Mouse (Mus musculus): ENCODE results near the gene Stxbp3.
"Not testable (repeated sequence)": the region's sequence is repeated elsewhere in the genome, so short reads cannot be mapped to it uniquely, and the experiment has no call there.

Stxbp3 gene

GRCm38 (mm10) chr3:108856386-108857123, 16.2 kb upstream of the Stxbp3 start:
- DNase-seq (ENCODE audit: low spot score), result no peak

GRCm38 (mm10) chr3:108855864-108856263, 15.5 kb upstream of the Stxbp3 start:
- DNase-seq (ENCODE audit: low spot score), result no peak

DNA sequence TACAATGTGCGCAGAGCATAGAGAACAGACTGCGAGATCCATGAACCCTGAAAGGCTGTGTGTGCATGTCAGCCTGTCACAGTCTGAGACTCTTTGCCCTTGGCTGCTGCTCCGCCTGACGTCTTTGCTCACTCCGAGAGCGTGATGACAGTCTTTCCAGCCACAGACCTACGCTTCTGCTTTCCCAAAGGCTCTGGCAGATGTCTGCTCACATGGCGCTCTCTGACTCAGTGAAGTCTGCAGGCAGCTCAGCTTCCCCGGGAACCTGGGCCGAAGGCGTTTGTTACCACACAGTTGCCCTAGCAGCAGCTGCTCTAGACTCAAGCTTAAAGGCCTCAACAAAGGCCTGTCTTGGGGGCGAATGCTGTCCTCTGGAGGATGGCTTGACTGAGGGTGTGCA, 15.0 kb upstream of the Stxbp3 start:
- peak; percentile 85 for DNase-seq (ENCODE audit: low spot score)

DNA sequence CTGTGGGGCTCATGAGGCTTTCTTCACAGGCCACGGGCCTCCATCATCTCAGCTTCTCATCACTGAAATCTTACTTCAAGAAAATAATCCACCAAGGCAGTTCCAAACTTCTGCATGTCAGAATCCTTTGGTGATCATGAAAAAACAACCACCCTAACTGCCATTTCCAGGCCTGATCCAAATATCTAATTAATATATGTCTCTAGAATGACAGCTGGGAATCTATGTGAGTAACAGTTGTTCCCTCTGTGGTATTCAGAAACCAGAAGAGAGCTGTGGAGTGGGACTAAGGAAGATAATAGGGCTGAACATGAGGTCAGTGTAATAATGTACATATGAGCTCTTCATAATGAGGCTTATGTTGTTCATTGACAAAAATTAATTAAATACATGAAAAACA, 12.9 kb upstream of the Stxbp3 start:
- DNase-seq (ENCODE audit: low spot score), result no peak

- no peak for DNase-seq (ENCODE audit: low spot score)
Measured at GRCm38 (mm10) chr3:108851996-108852697, 11.8 kb upstream of the Stxbp3 start.

- no peak for DNase-seq (ENCODE audit: low spot score)
Measured at GRCm38 (mm10) chr3:108851554-108851953, 11.2 kb upstream of the Stxbp3 start.

- no peak for DNase-seq (ENCODE audit: low spot score)
Measured at GRCm38 (mm10) chr3:108851075-108851474, 10.7 kb upstream of the Stxbp3 start.

DNA sequence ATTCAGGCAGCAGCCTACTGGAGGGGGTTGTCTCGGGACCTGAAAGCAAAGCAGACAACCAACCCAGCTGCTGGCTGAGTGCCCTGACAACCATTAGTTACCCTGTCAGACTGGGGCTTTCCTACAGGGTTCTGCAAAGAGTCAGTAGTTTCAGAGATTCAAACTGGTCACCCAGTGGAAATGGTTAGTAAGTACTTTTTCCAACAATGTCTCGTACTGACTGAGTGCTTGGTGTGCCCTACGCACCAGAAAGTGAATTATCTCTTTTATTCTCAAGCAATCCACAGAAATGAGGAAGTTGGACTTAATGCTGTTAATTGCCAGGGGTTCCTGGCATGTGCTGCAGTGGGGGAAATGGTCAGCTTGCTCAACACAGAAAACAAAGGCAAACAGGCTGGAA, 10.2 kb upstream of the Stxbp3 start:
- DNase-seq (ENCODE audit: low spot score), result no peak

DNA sequence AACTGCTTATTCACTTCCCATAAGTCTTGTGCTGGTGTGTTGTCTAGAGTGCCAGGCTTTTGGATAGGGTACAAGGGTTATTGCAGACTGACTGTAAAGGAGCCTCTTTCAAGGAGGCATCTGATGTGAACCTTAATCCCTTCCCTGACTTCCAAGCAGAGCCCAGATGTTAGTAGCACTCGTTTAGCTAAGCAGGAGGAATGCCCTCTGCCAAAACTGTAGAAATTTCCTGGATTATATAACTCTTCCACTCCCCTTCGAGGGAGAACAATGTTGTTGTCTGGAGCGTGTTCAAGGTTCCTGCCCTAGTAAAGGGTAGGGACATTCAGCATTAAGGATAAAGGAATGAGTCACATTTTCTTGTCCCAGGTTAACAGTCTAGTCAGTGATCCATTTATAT, 6.3 kb upstream of the Stxbp3 start:
- no peak for DNase-seq (ENCODE audit: low spot score)

GRCm38 (mm10) chr3:108844521-108844920, 4.2 kb upstream of the Stxbp3 start:
- DNase-seq (ENCODE audit: low spot score), result no peak

DNA sequence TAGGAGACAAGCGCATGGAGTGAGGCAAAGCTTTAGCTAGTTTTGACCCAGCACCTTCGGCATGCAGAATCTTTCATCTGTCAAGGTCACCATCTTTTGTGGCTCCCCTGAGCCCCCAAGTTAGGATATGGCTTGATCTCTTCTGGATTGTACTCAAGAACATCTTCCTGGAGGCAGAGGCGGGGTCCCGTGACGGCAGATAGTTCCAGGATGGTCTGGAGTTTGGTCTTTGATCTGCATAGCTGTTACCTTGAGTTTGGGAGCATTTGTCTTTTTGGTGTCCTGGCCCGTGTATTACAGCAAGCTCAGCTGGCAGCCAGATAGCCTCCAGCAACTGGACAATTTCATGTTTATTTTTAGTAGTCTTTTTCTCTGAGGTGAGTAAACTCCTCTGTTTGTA, 3.7 kb upstream of the Stxbp3 start:
- no peak for DNase-seq (ENCODE audit: low spot score)

- DNase-seq (ENCODE audit: low spot score), result no peak
Measured at GRCm38 (mm10) chr3:108840716-108841054, 359 bp upstream of the Stxbp3 start.

GRCm38 (mm10) chr3:108839647-108839999, 703 bp downstream of the Stxbp3 start:
- DNase-seq (ENCODE audit: low spot score), result no peak

DNA sequence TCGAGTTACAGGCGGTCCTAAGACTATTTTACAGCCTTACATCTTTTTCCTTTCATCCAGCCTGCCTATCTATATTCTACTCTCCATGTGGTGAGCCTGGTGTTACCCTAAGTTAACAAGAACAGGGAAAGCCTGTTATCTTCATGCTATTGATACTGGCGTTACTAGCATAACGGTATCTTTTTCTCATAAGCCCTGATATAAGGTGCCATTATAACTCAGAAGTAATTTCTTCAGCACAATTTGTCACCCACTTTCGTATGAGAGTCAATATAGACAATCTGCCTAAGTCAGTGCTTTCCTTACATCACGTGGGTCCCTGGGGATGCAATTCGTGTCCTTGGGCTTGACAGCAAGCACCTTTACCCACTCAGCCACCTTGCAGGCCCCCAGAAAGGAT, 1.3 kb downstream of the Stxbp3 start:
- no peak for DNase-seq (ENCODE audit: low spot score)

DNA sequence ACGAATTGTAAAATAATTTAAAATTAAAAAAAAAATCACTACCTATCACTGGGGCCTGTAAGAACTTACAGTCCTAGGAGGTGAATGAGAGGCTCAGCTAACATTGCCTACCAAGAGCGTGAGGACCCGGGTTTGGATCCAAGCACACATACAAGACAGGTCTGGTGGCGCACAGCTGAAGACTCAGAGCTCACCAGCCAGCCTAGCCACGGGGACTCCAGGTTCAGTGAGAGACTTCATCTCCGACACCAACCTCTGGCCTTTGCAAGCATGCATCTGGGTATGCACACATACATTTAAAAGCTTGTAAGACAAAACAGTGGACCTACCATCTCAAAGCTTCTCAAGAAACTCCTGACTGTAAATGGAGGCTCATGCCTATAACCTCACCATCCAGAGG, 3.4 kb downstream of the Stxbp3 start:
- no peak for DNase-seq (ENCODE audit: low spot score)

GRCm38 (mm10) chr3:108833717-108834116, 6.6 kb downstream of the Stxbp3 start:
- DNase-seq (ENCODE audit: low spot score), result not testable (repeated sequence)

DNA sequence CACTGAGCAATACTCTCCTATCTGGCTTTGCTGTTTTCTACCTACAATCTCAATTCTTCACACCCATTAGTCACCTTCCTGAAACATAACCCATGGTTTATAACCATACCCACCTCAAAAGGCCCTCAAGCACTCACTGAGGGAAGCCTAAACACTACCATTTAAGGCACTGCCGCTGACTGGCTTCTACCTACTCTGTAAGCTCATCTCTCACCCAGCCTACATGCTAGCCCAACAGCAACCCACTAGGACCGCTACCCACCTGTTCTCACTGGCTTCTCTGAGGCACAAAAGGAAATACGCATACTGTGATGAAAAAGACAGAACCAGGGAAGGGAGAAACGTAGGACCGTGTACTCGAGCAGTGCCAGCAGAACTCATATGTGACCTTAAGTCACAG, 8.6 kb downstream of the Stxbp3 start:
- DNase-seq (ENCODE audit: low spot score), result no peak

DNA sequence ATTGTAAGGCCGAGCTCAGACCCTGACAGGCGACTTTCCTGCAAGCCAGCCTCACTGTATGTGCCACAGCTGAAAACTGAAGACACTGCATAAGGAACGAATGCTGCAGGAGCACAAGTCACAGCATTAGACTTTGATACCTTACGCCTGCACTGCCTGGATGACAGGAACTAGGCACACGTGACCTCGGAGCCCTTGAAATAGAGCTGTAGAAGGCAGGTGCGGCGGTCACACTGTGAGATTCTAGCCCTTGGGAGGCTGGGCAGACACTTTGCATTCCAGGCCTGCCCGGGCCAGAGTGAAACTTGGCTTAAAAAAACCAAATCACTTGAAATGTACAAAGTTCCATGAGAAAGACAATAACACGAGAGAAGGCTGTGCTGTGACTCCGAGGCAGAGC, 9.8 kb downstream of the Stxbp3 start:
- no peak for DNase-seq (ENCODE audit: low spot score)

- DNase-seq (ENCODE audit: low spot score), result no peak
Measured at GRCm38 (mm10) chr3:108815631-108816030, 24.7 kb downstream of the Stxbp3 start.

GRCm38 (mm10) chr3:108810747-108811263, 29.5 kb downstream of the Stxbp3 start:
- DNase-seq (ENCODE audit: low spot score), result no peak

DNA sequence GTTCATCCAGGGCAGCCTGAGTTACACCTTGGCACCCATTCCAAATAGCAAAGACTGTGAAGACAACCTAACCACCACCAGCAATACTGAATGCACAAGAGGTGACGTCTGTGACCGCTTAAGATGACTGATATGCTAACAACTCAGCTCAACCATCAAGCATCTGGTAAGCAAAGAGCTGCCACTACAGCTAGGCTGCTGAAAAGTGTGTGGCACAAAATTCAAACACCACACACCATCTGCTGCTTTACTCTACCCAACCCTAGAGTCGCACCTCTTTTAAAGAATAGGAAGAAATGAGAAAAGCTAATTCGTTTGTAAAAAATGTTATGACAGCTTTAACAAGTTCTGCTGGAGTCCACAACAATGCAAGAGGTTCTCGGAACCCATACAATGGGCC, 34.7 kb downstream of the Stxbp3 start:
- DNase-seq (ENCODE audit: low spot score), result no peak

DNA sequence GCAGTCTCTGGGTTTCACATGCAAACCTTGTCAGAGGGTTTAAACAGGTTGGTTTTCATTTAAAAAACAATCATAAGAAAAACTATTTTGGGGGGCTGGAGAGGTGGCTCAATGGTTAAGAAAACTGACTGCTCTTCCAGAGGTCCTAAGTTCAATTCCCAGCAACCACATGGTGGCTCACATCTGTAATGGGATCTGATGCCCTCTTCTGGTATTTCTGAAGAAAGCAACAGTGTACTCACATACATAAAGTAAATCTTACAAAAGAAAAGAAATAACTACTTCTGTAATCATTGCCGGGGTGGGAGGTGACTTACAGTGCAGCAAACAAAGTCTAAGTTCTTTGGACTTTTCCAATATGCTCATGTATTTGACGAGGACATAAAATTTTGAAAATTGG, 42.0 kb downstream of the Stxbp3 start:
- no peak for DNase-seq (ENCODE audit: low spot score)

DNA sequence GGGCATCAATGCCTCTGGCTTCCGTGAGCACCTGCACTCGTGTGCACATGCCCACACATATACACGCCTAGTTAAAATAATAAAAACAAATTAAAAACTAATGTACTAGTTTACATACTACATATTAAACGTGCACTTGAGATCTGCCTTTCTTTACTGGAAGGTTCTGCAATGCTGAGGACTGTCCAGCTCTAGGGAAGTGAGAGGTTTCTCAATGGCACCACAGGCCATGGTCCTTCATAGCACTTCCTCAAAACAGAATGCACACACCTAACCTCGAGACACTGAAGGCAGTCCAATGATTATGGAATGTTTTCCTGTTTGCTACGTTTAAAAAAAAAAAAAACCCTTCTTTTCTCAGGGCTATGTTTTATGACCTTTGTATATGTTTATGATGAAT, 42.6 kb downstream of the Stxbp3 start:
- DNase-seq (ENCODE audit: low spot score), result no peak

GRCm38 (mm10) chr3:108796386-108796785, 43.9 kb downstream of the Stxbp3 start:
- no peak for DNase-seq (ENCODE audit: low spot score)
